Mouse (Mus musculus) kidney, postnatal 4 days (tissue): ENCODE results near the gene Ankrd65.
"Not testable (repeated sequence)": the region's sequence is repeated elsewhere in the genome, so short reads cannot be mapped to it uniquely, and the experiment has no call there.

ENCODE experiments used
- DNase-seq, 2 experiments: peaks; one replicate each; pipeline ENCODE4 v3.0.0; 2021; ENCODE audit warnings: mixed read lengths in 2 of 2

The Ankrd65 gene

GRCm38 (mm10) chr4:155774971-155775740 lies 15.1 kb upstream of the Ankrd65 start:
- peak; percentile 67 to 73 for DNase-seq

DNA sequence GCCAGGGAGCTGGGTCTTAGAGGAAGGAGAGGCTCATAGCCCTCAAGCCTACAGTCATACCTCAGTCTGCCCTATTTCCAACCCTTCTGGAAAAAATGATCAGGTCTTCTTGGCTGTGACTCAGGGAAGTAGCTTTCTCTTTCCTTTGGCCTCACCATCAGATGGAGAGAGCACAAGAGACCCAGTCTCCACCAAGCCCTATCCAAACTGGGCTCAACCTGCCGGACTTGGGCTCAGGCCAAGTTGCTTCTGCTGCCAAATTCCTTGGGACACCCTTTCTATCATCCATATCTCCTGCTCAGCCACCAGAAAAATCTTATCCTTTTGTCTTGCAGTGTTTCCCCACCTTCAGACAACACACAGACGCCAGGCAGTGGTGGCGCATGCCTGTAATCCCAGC lies 14.4 kb upstream of the Ankrd65 start:
- DNase-seq, result peak in 1 of 2 experiments; percentile 48

GRCm38 (mm10) chr4:155776704-155777335 lies 13.4 kb upstream of the Ankrd65 start:
- DNase-seq, result peak in 1 of 2 experiments; percentile 32

DNA sequence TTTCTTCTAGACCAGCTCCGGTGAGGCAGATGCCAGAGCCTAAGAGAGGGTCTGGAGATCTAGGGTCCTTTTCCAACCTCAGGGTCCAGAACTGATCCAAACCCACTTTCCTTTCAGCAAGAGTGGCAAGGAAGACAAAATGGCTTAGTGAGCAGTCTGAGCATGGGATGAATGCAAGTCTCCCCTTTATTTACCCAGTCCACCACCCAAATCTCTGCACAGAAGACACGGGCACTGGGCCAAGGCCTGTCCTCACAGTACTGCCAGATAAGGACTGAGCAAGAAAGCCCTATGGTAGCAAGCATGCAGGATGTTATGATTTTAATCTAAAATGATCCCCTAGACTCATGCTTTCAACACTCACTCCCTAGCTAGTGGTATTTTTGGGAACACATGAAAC lies 12.4 kb upstream of the Ankrd65 start:
- DNase-seq, result peak in 1 of 2 experiments; percentile 13

GRCm38 (mm10) chr4:155779498-155779897 lies 10.7 kb upstream of the Ankrd65 start:
- DNase-seq, result no peak

- peak; percentile 76 to 84 for DNase-seq
Measured at GRCm38 (mm10) chr4:155780895-155781294, 9.3 kb upstream of the Ankrd65 start.

GRCm38 (mm10) chr4:155783486-155784080 lies 6.7 kb upstream of the Ankrd65 start:
- no peak for DNase-seq

GRCm38 (mm10) chr4:155784081-155784701 lies 6.0 kb upstream of the Ankrd65 start:
- peak; percentile 86 to 91 for DNase-seq

GRCm38 (mm10) chr4:155785246-155785645 lies 5.0 kb upstream of the Ankrd65 start:
- no peak for DNase-seq

DNA sequence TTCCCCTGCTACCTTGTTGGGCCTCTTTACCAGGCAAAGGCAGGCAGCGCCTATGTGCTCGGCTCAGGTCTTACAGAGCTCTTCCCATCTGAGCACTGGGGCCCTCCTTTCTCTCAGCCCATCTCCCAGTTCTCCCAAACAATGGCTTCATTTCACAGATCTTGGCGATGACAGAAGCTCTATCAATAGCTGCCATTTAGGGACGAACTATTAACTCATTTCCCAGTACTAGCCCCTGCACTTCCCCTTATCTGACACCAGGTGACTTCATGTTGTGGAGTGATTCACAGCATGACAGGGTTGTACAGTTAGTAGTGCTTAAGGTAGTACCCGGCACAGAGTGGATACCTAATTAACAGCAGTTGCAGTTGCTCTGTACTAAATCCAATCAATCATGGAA lies 4.4 kb upstream of the Ankrd65 start, which contains the start of gene Tmem88b:
Gene Tmem88b (minus strand): TSS at position 56 of the 400 bp plus-strand sequence.
- no peak for DNase-seq

- no peak for DNase-seq
Measured at GRCm38 (mm10) chr4:155788300-155788699, 1.9 kb upstream of the Ankrd65 start.

- DNase-seq, result not testable (repeated sequence)
Measured at GRCm38 (mm10) chr4:155788833-155789232, 1.4 kb upstream of the Ankrd65 start.

GRCm38 (mm10) chr4:155790650-155791161 lies 467 bp downstream of the Ankrd65 start:
- peak in 1 of 2 experiments; percentile 26 for DNase-seq

DNA sequence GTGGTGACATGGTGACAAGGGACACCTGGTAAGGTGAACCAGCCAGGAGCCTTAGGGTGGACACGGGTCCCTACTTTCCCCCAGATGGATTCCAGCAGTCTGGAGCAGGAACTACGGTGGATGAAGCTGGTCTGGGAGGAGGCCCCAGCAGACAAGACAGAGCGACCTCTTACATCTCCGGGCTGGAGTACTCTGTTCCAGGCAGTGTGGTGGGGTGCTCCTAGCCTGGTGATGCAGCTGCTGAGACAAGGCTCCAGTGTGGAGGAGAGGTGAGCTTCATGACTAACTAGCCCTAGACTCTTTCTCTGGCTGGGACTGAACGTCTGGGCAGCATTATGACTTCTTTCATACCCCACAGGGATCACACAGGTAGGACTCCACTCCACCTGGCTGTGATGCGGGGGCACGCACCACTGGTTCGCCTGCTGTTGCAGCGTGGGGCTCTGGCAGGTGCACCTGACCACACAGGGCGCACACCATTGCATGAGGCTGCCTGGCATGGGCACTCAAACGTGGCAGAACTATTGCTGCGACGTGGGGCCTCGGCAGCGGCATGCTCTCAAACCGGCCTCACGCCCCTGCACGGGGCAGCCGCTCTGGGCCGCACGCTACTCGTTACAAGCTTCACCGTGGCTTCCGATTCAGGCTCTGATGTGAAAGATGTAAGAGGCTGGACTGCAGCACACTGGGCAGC lies 1.1 kb downstream of the Ankrd65 start:
- peak; percentile 43 to 61 for DNase-seq

GRCm38 (mm10) chr4:155793730-155794129 lies 3.5 kb downstream of the Ankrd65 start:
- DNase-seq, result no peak

DNA sequence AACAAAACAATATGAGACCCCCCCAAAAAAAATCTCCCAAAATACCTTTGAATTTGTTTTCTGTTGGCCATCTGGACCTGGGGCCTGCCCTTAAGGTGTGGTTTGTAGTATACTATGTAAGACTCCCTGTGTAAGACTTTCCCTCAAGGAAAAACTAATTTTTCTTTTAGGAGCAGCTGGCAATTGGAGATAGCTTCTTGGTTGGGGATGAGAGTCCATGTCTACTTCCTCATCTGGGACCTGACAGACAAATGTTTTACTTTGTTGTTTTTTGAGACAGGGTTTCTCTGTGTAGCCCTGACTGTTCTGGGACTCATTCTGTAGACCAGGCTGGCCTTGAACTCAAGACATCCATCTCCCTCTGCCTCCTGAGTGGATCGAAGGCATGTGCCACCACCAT lies 11.8 kb downstream of the Ankrd65 start:
- no peak for DNase-seq

DNA sequence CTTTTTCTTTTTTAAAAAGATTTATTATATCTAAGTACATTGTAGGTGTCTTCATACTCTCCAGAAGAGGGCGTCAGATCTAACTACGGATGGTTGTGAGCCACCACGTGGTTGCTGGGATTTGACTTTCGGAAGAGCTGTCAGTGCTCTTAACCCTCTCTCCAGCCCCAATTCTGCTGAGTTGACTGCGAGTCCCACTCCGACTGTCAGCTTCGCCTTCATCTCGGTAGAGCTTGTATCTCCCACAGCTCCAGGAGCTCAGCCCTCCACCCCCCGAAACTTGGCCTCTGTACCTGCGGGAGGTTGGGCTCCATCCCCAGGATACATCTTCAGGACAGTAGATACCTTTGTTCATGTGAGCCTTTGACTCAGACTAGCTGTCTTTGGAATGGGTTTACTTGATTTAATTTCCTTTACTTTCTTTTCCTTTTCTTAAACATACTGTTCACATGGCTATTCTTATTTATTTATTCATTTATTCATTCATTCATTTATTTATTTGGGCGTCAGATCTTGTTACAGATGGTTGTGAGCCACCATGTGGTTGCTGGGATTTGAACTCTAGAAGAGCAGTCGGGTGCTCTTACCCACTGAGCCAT lies 12.6 kb downstream of the Ankrd65 start, which contains the start of gene Mrpl20:
Gene Mrpl20 (plus strand): TSS at position 138 of the 599 bp plus-strand sequence.
- peak in 1 of 2 experiments; percentile 35 for DNase-seq

DNA sequence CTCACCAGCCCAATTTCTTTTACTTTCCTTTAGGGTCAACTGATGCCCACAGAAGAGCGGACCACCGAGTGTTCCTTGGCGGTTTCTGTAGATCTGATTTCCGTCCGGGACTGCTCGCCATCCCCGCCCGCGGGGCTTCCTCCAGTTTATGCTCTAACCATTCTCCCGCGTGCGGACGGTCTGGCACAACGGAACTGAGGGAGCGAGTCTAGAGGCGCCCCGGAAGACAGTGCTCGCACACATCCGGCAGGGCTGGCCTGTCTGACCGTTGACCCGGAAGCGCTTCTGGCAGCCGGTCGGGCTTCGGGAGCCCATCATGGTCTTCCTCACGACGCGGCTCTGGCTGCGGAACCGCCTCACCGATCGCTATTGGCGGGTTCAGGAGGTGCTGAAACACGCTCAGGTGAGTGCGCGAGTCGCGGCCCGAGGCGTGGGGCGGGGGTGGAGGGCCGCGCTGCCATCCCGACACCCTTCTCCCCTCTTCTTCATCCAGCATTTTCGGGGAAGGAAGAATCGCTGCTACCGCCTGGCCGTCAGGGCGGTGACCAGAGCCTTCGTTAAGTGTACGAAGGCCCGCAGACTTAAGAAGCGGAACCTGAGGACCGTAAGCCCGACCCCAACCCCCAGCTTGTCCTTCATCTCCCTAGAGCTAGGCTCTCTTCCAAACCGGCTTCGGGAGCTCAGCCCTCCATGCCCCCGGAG lies 13.3 kb downstream of the Ankrd65 start:
- peak; percentile 98 for DNase-seq

- no peak for DNase-seq
Measured at GRCm38 (mm10) chr4:155807841-155808240, 17.6 kb downstream of the Ankrd65 start.

DNA sequence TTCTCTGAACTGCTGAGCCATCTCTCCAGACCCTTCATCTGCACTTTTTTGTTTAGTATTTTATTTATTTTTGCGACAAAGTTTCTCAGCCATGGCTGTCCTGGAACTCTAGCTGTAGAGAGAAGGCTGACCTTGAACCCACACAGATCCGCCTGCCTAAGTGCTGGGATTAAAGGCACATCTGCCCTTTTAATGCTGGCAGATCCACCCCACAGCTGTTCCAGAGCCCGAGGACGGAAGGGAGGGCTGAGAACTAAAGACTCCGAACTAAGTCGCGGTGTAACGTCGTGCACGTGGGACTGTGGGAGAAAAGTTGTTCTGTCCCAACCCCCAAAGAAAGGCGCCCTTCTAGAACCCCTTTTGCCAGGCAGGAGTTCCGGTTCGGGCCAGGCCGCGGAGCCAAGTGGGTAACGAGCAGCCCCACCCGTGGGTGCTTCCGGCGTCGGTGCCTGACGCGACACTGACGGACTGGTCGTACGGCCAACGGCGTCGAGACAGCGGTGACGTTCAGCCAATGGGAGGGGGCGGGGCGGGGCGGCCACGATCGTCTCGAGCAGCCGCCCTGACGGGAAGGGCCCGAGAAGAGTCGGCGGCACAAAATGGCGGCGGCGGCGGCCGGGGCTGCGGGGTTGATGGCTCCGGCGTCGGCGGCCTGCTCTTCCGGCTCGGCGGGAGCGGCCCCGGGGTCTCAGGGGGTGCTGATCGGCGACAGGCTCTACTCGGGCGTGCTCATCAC lies 21.9 kb downstream of the Ankrd65 start, which contains the start of gene Ccnl2:
Gene Ccnl2 (plus strand): TSS at position 561 of the 736 bp plus-strand sequence.
- DNase-seq, result peak; percentile 94 to 97
